Mouse (Mus musculus) large intestine, adult 2 months (tissue): ENCODE results near the gene Drc1. TPM values are rescaled to one million over a fixed set of nuclear protein-coding genes. Genes with fewer than 3 reads are reported as not detected.

ENCODE experiments used
- DNase-seq: peaks from one replicate; pipeline ENCODE4 v3.0.0-alpha.2; 2012; ENCODE audit warnings: low read depth, low spot score
- whole genome bisulfite sequencing: fragments of 180-500 bp; shearing (Covaris S2); methylation state at CpG from one replicate; pipeline ENCODE4 v1.1.7; 2018; 5-methylcytosine and 5-hydroxymethylcytosine counted together
- polyA plus RNA-seq: library from polyadenylated mRNA; depleted of rRNA; stranded (reverse); fragments of >200 nt; gene quantifications from 2 replicates; pipeline ENCODE4 v1.2.3, GENCODE M21; 2012; rRNA removed

The Drc1 gene
- polyA plus RNA-seq: 0.36 and 0.48 TPM in 2 replicates

DNA sequence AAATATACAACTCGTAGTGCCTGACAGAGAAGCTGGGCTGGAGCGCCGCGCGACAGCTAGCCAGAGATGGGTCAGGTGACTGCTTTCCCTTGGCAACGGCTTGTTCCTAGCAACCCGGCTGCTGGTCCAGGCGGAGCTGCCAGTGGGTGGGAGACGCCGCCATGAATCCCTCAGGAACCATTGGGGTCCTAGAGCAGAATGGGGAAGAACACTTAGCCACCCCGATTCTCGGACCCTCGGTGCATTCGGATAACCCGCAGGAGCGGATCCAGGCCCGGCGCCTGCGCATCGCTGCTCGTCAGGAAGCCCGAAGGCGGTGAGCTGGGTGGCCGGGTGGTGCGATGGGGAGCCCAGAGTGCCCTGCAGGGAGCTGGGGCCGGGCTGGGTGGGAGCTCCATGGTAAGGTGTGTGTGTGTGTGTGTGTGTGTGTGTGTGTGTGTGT, at the start of gene Drc1:
Gene Drc1, plus strand, starts transcription at position 98 of the 442 bp plus-strand sequence.
- 29% methylated on average over 26 of the region's 26 CpGs for WGBS
- DNase-seq: no peak

DNA sequence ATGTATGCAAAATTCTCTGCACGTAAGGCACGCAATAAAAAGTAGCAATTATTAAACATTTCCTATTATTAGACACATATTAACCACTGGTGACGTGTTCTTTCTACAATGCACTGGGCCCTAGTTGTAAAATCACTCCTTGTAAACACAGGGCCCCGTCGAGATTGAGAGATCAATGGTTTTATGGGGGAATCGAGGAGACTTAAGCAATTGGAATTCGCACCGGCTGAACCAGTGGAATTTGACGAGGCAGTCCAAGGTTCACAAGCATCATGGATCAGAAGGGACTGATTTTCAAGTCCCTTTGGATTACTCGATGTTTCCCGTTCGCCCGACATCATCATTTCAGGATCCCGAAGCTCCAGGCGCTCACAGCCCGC, 49.3 kb upstream of the Drc1 start:
- peak; percentile 59 for DNase-seq
- WGBS: 9% methylated on average over 16 of the region's 16 CpGs

DNA sequence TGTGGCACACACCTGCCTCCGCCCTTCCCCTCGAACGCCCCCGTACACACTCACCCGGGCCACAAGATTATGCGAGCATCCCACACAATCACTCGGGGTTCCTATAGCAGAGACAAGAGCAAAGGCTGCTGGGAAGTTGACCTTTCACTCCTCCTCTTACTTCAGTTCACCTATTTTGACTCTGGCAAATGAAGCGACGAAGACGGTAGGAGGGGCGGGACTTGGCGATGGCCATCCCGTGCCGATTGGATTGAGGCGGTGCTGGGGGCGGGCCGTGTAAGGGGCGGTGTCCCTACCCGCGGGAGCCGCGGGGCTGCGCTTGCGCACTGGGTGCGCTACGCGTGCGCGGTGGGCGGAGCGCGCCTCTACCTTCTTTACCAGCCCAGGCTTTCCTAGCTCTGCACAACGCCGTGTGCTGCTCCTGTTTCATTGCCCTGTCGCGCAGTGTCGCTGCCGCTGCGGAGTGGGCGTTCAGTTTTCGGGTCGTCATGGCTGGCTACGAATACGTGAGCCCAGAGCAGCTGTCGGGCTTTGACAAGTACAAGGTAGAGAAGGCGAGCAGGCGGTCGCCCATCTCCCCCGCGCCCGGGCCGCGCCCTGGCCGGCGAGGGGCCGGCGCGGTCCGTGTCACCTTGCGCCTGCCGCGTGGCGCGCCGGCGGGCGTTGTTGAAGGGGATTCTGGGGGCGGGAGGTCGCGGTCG, 48.8 kb upstream of the Drc1 start, which contains the start of gene Selenoi:
Gene Selenoi, plus strand, starts transcription at position 311 of the 701 bp plus-strand sequence.
- peak; percentile 85 for DNase-seq
- WGBS: 6% methylated on average over 71 of the region's 71 CpGs

- no peak for DNase-seq
- WGBS: 2% methylated on average over 15 of the region's 15 CpGs
Observed at GRCm38 (mm10) chr5:30233042-30233441, 48.1 kb upstream of the Drc1 start.

- WGBS: 15% methylated on average over 8 of the region's 8 CpGs
- DNase-seq: no peak
Observed at GRCm38 (mm10) chr5:30233979-30234378, 47.2 kb upstream of the Drc1 start.

DNA sequence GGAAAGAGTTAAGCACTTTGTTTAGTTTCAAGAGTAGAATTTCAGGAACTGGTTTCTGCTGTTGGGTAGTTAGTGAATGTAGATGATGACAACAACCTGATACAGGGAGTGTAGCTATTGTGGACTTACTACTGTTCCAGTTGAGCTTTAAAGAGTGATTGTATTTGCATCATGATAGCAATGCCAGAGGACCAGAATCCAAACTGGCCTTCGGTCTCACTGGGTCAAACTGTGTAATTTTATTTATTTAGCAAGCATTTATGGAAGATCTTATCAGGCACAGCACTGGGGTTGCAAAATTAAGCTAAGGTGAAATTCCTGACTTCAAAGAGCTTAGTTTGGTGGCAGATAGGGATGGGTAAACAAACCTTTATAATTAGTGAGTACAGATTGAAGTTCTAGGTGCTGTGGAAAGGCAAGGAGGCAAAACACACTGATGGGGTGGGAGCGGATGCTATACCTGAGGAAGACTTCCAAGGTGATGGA, 45.5 kb upstream of the Drc1 start:
- DNase-seq: no peak
- WGBS: 48% methylated on average over 2 of the region's 2 CpGs

DNA sequence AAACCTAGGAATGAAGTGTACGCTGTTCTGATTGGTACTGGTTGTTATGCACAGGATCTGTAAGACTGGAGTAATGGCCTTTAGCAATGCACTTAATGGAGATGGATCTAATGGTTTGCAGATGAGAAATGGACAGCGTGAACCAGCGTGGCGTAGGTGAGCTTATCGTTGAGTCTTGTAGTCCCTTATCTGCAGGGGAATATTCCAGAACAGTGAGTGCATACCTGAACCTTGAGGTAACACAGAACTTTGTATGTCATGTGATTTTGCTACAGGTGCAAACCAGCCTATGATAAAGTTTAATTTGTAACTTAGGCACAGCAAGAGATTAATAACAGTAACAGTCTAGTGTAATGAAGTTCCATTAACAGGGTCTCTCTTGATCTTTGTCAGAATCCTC, 42.7 kb upstream of the Drc1 start:
- DNase-seq: no peak
- 82% methylated on average over 5 of the region's 5 CpGs for WGBS

- no peak for DNase-seq
- WGBS: 43% methylated on average over 7 of the region's 7 CpGs
Observed at GRCm38 (mm10) chr5:30240552-30240951, 40.6 kb upstream of the Drc1 start.

- peak; percentile 65 for DNase-seq
- 2% methylated on average over 1 of the region's 1 CpGs for WGBS
Observed at GRCm38 (mm10) chr5:30242410-30242809, 38.8 kb upstream of the Drc1 start.

GRCm38 (mm10) chr5:30243741-30244140, 37.4 kb upstream of the Drc1 start:
- 67% methylated on average over 9 of the region's 9 CpGs for WGBS
- DNase-seq: no peak

DNA sequence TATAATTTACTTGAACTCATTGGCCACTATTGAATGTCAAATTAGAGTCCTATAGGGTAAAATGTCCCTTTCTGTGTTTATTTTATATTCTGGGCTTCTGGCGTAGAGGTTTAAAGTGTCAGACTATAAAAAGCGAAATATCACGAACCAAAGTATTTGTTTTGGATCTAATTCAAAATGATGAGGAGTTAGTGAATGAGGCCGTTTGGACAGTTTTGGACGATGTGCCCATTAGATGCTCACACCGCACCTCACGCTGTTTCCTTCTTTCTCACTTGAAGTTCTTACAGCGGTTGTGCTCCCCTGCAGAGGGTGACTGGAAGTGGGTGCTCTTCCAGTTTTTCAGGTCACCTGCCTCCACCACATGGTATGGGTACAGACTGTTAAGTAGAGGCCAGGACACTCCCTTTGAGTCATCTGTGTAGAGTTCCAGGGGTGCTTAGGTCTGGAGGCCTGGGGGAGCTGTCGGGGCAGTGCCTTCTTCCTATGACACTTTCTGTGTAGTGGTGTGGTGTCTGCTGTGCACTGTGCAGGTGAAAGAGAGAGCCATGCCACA, 35.2 kb upstream of the Drc1 start:
- no peak for DNase-seq
- WGBS: 45% methylated on average over 9 of the region's 9 CpGs

DNA sequence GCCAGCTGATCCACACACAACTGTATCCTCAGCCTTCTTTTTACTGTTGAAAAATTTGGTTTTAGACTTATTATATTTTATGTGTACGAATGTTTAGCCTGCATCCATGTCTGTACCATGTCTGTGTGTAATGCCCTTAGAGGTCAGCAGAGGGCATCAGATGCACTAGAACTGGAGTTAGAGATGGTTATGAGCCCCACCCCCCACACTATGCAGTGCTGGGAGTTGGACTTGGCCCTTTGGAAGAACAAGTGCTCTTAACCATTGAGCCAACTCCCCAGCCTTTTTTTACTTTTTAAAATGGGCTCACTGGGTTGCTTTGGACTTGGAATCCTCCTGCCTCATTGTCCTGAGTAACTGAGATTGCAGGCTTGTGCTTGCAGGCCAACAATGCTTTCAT, 33.5 kb upstream of the Drc1 start:
- no peak for DNase-seq
- 98% methylated on average over 1 of the region's 1 CpGs for WGBS

DNA sequence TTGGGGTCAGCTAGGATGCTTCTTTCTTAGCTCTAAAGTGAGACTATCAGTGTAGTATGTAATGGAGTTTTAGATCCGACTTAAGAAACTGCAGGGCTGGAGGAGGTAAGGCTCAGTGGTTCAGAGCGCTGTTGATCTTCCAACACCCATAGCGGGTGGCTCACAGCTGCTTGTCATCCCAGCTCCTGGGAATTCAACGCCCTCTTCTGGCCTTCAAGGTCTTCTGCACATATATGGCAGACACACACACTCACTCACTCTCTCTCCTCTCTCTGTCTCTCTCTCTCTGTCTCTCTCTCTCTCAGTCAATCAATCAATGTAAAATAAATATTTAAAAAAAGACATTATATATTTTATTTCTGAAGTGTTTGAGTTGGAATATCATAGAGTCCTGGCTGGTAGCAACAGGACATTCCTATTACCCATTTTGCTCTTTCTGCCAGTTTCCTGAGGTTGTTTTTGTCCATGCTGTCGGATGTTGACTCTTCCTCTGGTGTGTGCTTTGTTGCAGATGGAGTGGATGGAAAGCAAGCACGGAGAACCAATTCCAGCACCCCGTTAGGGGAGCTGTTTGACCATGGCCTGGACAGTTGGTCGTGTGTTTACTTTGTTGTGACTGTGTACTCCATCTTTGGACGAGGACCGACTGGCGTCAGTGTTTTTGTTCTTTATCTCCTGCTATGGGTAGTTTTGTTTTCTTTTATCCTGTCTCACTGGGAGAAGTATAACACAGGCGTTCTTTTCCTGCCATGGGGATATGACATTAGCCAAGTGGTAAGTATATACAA, 25.4 kb upstream of the Drc1 start:
- WGBS: 82% methylated on average over 12 of the region's 12 CpGs
- DNase-seq: no peak

DNA sequence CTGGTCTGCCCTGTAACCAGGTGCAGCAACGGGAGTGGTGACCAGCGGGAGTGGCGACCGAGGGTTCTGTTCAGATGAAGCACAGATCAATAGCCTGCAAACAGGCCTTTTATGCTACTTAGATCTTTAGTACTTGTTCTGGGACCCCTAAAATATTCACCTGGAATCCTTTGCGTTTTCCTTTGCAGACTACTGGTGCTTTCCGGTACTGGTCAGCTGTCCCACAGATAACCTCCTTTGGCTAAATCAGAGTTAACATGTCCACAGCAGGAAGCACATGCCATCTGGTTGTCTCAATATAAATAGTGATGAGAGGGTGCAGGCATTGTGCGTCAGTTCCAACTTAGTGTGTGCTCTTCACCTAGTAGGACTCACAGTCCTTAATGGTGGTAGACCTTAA, 22.4 kb upstream of the Drc1 start:
- WGBS: 94% methylated on average over 7 of the region's 7 CpGs
- DNase-seq: no peak

DNA sequence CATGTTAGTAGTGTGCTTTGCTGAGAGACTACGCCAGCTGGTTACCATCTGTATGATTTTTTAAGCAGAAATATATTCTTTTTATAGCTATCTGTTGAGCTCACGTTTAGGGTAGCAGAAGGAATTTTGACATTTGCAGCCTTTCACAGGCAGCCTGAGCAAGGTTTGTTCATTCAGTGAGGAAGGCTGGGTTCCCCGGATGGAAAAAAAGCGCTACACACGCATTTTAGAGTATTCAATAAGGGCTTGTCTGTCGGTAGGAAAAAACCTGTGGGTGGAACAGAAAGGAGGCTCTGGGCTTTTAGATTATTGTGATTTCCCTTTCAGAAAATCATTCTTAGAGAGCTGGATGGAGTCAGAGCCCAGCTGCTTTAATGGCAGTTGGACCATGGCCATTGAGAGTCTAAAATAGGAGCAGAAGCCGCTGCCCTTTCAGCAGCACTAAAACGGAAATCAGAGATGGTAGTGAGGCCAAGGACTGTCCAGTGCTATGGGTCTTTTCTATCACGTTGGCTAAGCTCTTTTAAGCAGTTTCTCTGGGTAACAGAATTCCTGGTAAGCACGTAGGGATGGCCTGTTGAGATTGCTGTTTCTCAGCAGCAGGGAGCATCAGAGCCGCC, 10.5 kb upstream of the Drc1 start:
- DNase-seq: no peak
- 69% methylated on average over 11 of the region's 11 CpGs for WGBS

DNA sequence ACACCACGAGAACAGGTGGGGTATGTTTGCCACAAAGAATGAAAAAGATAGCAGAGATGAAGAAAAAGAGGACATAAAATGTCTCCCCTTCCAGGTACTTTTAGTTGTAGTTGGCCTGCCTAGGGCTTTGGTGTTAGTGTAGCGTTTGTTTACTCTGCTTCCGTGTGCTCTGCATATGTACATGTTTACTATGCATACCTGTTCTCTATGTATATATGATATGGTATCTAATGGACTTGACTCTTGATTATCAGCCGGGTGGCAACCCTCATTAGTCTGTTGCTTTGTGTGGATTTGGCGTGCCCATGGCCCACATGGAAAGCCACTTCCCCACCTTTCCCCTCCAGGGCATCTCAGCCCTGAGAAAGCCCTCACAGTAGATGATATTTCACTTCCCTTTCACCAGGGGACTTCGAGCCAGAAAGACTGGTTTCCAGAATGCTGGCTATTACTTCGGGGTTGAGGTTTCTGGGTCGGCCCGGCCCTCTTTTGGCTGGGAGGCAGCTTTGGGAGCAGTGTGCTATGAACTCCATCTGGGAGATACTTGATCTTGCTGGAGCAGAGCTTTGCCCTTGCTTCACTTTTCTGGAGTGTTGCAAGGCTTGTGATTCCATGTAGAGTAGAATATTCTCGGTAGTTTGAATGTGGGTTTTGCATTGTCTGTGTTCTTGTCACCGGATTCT, 9.4 kb upstream of the Drc1 start:
- WGBS: 69% methylated on average over 11 of the region's 11 CpGs
- no peak for DNase-seq

DNA sequence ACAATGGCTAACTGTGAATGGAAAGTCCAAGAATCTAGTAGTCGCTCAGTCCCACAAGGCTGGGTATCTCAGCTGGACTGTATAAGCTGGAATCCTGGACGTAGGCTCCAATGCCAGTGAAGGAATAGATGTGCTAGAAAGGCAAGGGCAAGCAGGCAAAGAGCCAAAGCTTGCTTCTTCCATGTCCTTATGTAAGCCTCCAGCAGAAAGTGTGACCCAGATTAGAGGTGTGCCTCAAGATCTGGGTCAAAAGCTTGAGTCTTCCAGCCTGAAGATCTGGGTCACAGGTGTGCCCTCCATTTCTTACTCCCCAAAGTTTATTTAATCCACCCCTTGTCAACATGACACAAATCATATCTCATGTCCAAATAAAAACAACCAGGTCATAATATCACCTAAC, 4.8 kb upstream of the Drc1 start:
- DNase-seq: no peak
- WGBS: 89% methylated on average over 2 of the region's 2 CpGs

- WGBS: 28% methylated on average over 3 of the region's 3 CpGs
- DNase-seq: no peak
Observed at GRCm38 (mm10) chr5:30278952-30279351, 2.2 kb upstream of the Drc1 start.

DNA sequence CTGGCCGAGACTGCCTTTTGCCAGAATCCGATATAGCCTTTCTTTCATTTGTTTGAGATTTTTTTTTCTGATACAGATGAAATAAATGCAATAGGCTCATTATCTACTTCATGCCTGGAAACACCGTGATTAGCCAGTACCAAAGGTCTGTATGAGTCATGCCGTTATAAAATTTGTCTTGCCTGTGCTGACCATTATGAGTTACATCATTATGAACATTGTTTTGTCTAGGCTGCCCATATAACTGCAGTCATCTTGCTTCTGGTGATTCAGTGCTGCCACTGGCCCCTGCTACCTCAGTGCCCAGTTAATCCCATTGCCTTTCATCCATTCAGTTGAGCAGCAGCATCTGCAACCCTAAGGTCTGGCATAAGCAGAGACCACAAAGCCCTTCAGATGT, 1.7 kb upstream of the Drc1 start:
- WGBS: 33% methylated on average over 4 of the region's 4 CpGs
- DNase-seq: no peak

GRCm38 (mm10) chr5:30280864-30281263, 324 bp upstream of the Drc1 start:
- 59% methylated on average over 9 of the region's 9 CpGs for WGBS

More at GRCm38 (mm10) chr5:30280864-30281263, 324 bp upstream of the Drc1 start:
- no peak for DNase-seq
